Mouse (Mus musculus) kidney, postnatal 0 days (tissue): Measurements from ENCODE around the gene Kif6. TPM values are rescaled to one million over a fixed set of nuclear protein-coding genes. Genes with fewer than 3 reads are reported as not detected.

Experiments
- ATAC-seq: fragments of 200-750 bp; cut with Nextera tagmentation; replicated peaks from 2 replicates; pipeline ENCODE4 v1.8.0; 2017; ENCODE audit warnings: low read depth, moderate number of reproducible peaks, moderate TSS enrichment, moderate library complexity; ENCODE audit not compliant: low FRiP score
- DNase-seq: peaks from one replicate; pipeline ENCODE4 v3.0.0-alpha.2; 2016; ENCODE audit warnings: low spot score
- H3K27ac ChIP-seq: fragments of 300-500 bp; sonication (generic); 2 replicates; pipeline ENCODE4 v1.5.1; 2014; ENCODE audit warnings: mild to moderate bottlenecking
- H3K27me3 ChIP-seq: fragments of 300-500 bp; sonication (generic); 2 replicates; pipeline ENCODE4 v1.6.1; 2014; ENCODE audit warnings: low read length, mixed read lengths; ENCODE audit not compliant: insufficient read depth
- H3K36me3 ChIP-seq: fragments of 300-500 bp; sonication (generic); 2 replicates; pipeline ENCODE4 v1.6.1; 2014; ENCODE audit warnings: low read length, mixed read lengths; ENCODE audit not compliant: insufficient read depth
- H3K4me1 ChIP-seq: fragments of 300-500 bp; sonication (generic); replicated peaks from 2 replicates; pipeline ENCODE4 v1.6.1; 2014; ENCODE audit warnings: antibody characterized with exemption, low read length, mixed read lengths; ENCODE audit not compliant: insufficient read depth
- H3K4me2 ChIP-seq: fragments of 300-500 bp; sonication (generic); 2 replicates; pipeline ENCODE4 v1.6.1; 2014; ENCODE audit warnings: mild to moderate bottlenecking, low read length, moderate library complexity, mixed read lengths
- H3K4me3 ChIP-seq: fragments of 300-500 bp; sonication (generic); replicated peaks from 2 replicates; pipeline ENCODE4 v1.5.1; 2014; ENCODE audit warnings: low read depth, low read length
- H3K9ac ChIP-seq: fragments of 300-500 bp; sonication (generic); 2 replicates; pipeline ENCODE4 v1.6.1; 2014; ENCODE audit warnings: low read depth, low read length
- H3K9me3 ChIP-seq: fragments of 300-500 bp; sonication (generic); replicated peaks from 2 replicates; pipeline ENCODE4 v1.6.1; 2016; ENCODE audit warnings: low read length, inconsistent platforms, mixed read lengths
- CTCF ChIP-seq: IDR thresholded peaks from 2 replicates; pipeline ENCODE4 v1.5.1; 2016; ENCODE audit warnings: antibody characterized with exemption, low read depth, mild to moderate bottlenecking, moderate library complexity
- WGBS: fragments of 180-500 bp; shearing (Covaris S2); extraction: QIAGEN DNeasy Blood & Tissue Kit; methylation state at CpG from one replicate; pipeline ENCODE4 v1.1.7; 2014; 5-methylcytosine and 5-hydroxymethylcytosine counted together
- polyA plus RNA-seq: library from polyadenylated mRNA; unstranded; fragments of >200 nt; fragmentation: Nextera tagmentation; extraction: Ambion mirVana; gene quantifications from 2 replicates; pipeline ENCODE4 v1.2.1, GENCODE M21; 2015

Gene Kif6
- polyA plus RNA-seq, 1 experiment from 2014 or later, result 1.3 TPM

DNA sequence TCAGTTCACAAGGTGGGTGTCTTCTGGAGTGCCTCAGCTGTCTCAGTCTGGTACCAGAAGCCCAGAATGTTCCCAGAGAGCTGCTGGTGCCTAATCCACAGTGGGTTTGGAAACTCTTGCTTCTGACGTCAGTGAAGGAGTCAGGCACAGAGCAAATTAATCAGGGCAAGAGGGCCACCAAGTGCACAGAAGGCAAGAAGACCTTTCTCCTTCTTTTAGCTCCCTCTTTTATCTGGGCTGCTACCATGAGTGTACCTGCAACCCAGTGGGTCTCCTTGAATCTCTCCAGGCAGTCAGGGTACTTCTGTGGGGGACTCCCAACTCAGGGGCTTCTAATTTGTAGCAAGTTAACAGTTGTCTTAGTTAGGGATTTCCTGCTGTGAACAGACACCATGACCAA lies 178.0 kb downstream of the Kif6 start:
- WGBS, result 81% methylated on average over 1 of the region's 1 CpGs
- Histone ChIP-seq H3K4me1 (no peaks in the 10 kb centered on the region), H3K36me3 (no peaks in the 10 kb centered on the region), H3K9ac (no peak overlapping the region), H3K27me3 (no peaks in the 10 kb centered on the region), H3K4me3 (no peak overlapping the region), H3K27ac (no peak overlapping the region), H3K9me3 (no peaks in the 10 kb centered on the region), H3K4me2 (no peak overlapping the region)
- TF ChIP-seq CTCF, result no peak
- DNase-seq (no peak), ATAC-seq (no peak)

DNA sequence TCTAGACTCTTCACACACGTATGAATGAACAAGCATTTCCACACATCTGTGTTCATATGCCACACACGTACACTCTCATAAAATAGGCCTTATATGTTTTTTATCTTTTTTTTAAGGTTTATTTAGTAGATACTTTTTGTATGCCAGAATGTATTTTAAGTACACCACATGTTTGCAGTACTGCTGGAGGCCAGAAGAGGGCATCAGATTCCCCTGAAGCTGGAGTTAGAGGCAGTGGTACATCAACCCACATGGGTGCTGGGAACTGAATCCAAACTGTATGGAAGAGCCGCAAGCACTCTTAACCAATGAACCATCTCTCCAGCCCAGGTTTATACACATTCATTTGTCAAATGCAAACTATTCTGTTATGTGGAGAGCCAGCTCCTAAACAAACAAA lies 179.0 kb downstream of the Kif6 start:
- no peak for DNase-seq
- ATAC-seq, result no peak
- TF ChIP-seq CTCF, result peak; percentile 18; the same call in 1 of the 2 replicates
- Histone ChIP-seq H3K27me3 (no peaks in the 10 kb centered on the region), H3K9ac (no peak overlapping the region), H3K4me3 (no peak overlapping the region), H3K4me2 (no peak overlapping the region), H3K36me3 (no peaks in the 10 kb centered on the region), H3K9me3 (no peaks in the 10 kb centered on the region), H3K4me1 (no peaks in the 10 kb centered on the region), H3K27ac (no peak overlapping the region)
- 96% methylated on average over 3 of the region's 3 CpGs for WGBS

DNA sequence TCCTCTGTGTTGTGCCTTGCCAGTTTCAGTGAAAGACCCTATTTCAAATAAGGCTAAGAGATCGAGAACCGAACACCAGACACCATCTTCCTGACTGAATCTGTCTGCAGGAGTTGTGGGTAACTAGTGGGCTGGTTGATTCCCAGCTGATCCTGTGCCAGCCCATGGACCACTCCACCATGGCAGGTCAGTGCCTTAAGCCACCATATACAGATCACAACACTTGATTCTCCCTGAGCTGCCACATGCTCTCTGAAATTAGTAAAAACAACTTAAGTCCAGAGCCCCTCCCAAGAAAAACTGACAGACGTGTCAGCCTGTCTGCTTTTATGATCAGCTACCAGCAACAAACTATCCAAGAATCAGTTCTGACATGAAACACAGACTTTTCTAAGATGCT lies 180.3 kb downstream of the Kif6 start:
- ATAC-seq (no peak), DNase-seq (no peak)
- H3K4me1 ChIP-seq, result no peaks in the 10 kb centered on the region
- no peak overlapping the region for H3K9ac ChIP-seq
- no peak for TF ChIP-seq CTCF
- no peak overlapping the region for H3K27ac ChIP-seq
- no peak overlapping the region for H3K4me3 ChIP-seq
- WGBS, result 89% methylated on average over 3 of the region's 3 CpGs
- no peaks in the 10 kb centered on the region for H3K27me3 ChIP-seq
- H3K9me3 ChIP-seq, result no peaks in the 10 kb centered on the region
- no peaks in the 10 kb centered on the region for H3K36me3 ChIP-seq
- no peak overlapping the region for H3K4me2 ChIP-seq

DNA sequence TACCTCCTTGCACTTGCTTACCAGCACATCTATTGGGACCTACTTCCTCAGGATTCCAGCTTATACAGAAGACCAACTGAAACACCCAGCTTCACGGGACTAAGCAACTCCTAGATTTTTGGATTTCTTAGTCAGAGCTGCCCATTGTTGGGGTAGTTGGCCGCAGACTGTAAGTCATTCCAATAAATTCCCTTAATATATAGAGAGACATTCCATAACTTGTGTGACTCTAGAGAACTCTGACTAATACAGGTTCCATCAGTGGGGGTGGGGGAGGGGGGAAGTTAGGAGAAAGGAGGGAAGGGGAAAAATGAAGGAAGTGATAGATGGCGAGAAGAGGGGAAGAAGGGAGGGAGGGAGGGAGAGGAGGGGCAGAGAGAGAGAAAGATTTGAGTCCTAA lies 181.2 kb downstream of the Kif6 start:
- WGBS, result 77% methylated on average over 3 of the region's 3 CpGs
- Histone ChIP-seq H3K36me3 (no peaks in the 10 kb centered on the region), H3K4me1 (no peaks in the 10 kb centered on the region), H3K27me3 (no peaks in the 10 kb centered on the region), H3K27ac (0 out of 2 replicates have a peak overlapping the region, but pooled peaks have one; percentile 25), H3K4me3 (no peak overlapping the region), H3K9ac (no peak overlapping the region), H3K4me2 (no peak overlapping the region), H3K9me3 (no peaks in the 10 kb centered on the region)
- DNase-seq, result no peak
- ATAC-seq, result no peak
- no peak for TF ChIP-seq CTCF

DNA sequence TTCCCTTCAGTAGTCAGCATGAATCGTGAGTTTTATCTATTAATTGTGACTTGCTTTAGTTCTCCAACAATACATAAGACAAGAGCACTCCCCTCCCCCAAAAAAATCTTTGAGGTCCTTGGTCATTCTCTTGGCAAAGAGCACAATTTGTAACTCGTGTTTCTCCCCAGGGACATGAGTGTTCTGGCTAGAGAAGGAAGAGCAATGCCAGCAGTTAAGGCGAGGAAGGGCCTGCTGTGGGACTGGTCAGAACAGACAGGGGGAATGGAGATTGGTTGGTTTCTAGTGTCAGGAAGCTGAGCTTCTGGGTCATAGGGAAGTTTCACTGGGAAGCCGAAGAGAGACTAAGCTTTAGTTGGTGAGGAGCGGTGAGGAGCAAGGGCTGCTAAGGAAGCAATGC lies 184.2 kb downstream of the Kif6 start:
- Histone ChIP-seq H3K4me1 (no peaks in the 10 kb centered on the region), H3K9me3 (no peaks in the 10 kb centered on the region), H3K27me3 (no peaks in the 10 kb centered on the region), H3K4me3 (no peak overlapping the region), H3K36me3 (no peaks in the 10 kb centered on the region), H3K4me2 (no peak overlapping the region), H3K27ac (no peak overlapping the region), H3K9ac (no peak overlapping the region)
- ATAC-seq (no peak), DNase-seq (peak; percentile 56)
- 57% methylated on average over 5 of the region's 5 CpGs for WGBS
- no peak for TF ChIP-seq CTCF

DNA sequence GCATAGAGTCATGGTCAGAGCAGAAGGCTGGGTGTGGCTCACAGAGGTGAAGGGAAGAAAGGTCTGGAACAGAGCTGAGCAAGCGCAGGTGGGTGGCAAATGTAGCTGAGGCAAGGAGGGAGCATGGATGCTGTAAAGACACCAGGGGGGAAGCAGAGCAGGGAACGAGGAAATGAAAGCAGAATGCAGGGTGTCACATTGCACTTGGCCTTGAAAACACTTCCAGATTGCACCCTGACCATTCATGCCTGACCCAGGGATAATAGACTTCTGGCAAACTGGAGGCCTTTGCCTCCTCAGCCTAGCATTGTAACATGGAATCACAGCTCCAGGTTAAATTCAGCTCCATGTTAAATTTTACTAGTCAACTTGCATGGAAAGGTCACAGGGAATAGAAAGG lies 185.2 kb downstream of the Kif6 start:
- Histone ChIP-seq H3K4me1 (no peaks in the 10 kb centered on the region), H3K27ac (no peak overlapping the region), H3K9ac (no peak overlapping the region), H3K36me3 (no peaks in the 10 kb centered on the region), H3K27me3 (no peaks in the 10 kb centered on the region), H3K9me3 (no peaks in the 10 kb centered on the region), H3K4me2 (no peak overlapping the region), H3K4me3 (no peak overlapping the region)
- DNase-seq (peak; percentile 67), ATAC-seq (peak; percentile 68; the same call in 1 of the 2 replicates)
- 0 out of 2 replicates have a peak, but pooled peaks have one; percentile 10 for TF ChIP-seq CTCF
- 34% methylated on average over 2 of the region's 2 CpGs for WGBS

DNA sequence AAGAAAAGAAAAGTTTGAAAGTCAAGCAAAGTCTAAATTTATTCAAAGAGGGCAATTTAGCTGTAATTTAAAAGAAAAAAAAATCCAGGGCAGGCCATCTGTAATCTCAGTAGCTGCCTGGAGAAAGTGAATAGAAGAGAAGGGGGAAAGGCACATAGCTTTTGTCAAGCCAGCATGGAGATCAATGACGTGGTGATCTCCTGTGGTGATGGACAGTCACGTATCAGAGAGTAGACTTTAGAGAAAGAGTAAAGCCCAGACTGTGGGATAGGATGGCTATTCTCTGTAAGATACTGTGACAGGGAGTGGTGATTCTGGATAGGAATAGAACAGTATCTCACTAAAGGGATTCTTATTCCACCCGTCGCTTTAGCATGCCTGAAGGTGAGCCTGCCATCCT lies 192.5 kb downstream of the Kif6 start:
- Histone ChIP-seq H3K4me2 (no peak overlapping the region), H3K4me3 (no peak overlapping the region), H3K4me1 (0 out of 2 replicates have a peak, but pooled peaks cover 6% of the 10 kb centered on the region), H3K36me3 (no peaks in the 10 kb centered on the region), H3K27me3 (no peaks in the 10 kb centered on the region), H3K27ac (no peak overlapping the region), H3K9ac (no peak overlapping the region), H3K9me3 (no peaks in the 10 kb centered on the region)
- DNase-seq (no peak), ATAC-seq (no peak)
- 93% methylated on average over 4 of the region's 4 CpGs for whole genome bisulfite sequencing
- TF ChIP-seq CTCF, result no peak
